Mouse (Mus musculus) cortical plate, adult 2 months (tissue): ENCODE results near the gene Fam43a.

Experiments used
- CTCF ChIP-seq: fragments of 200-500 bp; IDR thresholded peaks from 2 replicates; pipeline ENCODE4 v1.5.1; 2011; ENCODE audit warnings: mild to moderate bottlenecking, control low read depth, low read length; ENCODE audit not compliant: insufficient read depth; ENCODE audit errors: extremely low read depth
- POLR2A ChIP-seq: fragments of 200-500 bp; IDR thresholded peaks from 2 replicates; pipeline ENCODE4 v1.6.1; 2011; ENCODE audit warnings: mild to moderate bottlenecking, low read length, control low read depth; ENCODE audit not compliant: insufficient read depth; ENCODE audit errors: extremely low read depth

DNA sequence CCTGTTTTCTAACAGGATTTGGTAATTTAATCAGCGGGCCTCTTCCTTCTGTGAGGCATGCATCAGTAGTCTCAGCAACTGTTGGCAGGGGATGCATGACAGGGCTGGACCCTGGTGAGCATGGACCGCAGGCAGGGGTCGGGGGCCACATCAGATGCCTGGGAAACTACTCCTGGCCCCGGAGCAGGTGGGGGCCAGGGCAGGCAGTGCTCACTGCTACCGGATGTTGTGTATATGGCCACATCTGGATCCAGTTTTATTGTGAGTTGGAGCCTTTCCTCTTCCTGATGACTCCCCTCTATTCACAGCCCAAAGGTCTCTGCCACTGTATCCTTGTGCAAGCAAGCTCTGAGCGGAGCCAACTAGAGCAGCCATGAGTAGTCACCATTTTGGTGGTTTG, 6.0 kb downstream of the Fam43a start:
- TF ChIP-seq CTCF: no peak
- TF ChIP-seq POLR2A: no peak
